In the genomic region with DNA sequence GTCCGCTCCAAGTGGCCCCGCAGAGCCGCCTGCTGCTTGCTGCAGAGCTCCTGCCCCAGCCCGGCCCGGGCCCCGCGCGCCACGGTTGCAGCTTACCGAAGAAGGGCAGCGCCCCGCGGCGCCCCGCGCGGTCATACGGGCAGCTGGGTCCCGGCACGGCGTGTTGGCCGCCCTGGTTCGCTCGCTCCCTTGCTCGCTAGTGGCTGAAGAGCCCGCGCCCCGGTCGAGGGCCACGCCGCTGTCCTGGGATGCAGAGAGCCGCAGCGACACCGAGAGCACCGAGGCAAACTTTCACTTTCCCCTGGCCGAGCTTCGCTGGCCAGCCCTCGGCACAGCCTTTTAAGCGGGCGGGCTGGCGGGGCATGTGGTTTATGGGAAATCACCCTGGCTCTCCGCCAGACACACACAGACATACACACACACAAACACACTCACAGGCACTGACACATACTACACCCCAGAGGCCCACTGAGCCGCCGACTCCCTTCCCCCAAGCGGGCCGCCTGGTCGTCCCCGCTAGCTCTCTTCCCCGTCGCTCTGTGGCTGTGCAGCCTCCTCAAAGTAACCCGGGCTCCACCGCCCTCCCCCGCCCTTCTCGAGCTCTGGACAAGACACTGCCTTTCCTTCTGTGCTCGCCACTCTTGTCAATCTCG, we compare ENCODE assay signal across 8 mouse cellular contexts. TPM values are rescaled to one million over a fixed set of nuclear protein-coding genes. Genes with fewer than 3 reads are reported as not detected.
DNase-seq lines count a peak whose midpoint lies in the region; ATAC-seq and TF ChIP-seq lines count a peak whose summit lies in the region.

Gene Csf1, minus strand, starts transcription at position 541 of the 653 bp plus-strand sequence.

- H3K4me3 ChIP-seq in bone marrow, adult 2 months (replicated peaks; ENCODE audit: control insufficient read depth, low read depth, low read length), result peak within 1 kb of the TSS; percentile 69
- H3K4me3 ChIP-seq in heart, embryonic 13.5 days, result peak within 1 kb of the TSS; percentile 88
- peak within 1 kb of the TSS; percentile 63 for H3K4me3 ChIP-seq in liver, embryonic 12.5 days
- H3K4me3 ChIP-seq in stomach, embryonic 14.5 days (ENCODE audit: low read depth, low read length), result peak within 1 kb of the TSS; percentile 75

- under 1% methylated on average over 56 of the region's 56 CpGs for WGBS in bone marrow, adult 2 months
- WGBS in heart, embryonic 13.5 days, result 2% methylated on average over 54 of the region's 56 CpGs
- WGBS in liver, embryonic 12.5 days (ENCODE audit: insufficient replicate concordance), result under 1% methylated on average over 56 of the region's 56 CpGs
- under 1% methylated on average over 56 of the region's 56 CpGs for WGBS in stomach, embryonic 14.5 days

- H3K9me3 ChIP-seq in heart, embryonic 13.5 days, result no peaks in the 10 kb centered on the region
- H3K9me3 ChIP-seq in liver, embryonic 12.5 days (replicated peaks), result no peaks in the 10 kb centered on the region
- no peaks in the 10 kb centered on the region for H3K9me3 ChIP-seq in stomach, embryonic 14.5 days (ENCODE audit: control insufficient read depth, low read depth, low read length)

- peaks cover 3% of the 10 kb centered on the region; the same call in 1 of the 2 replicates for H3K4me1 ChIP-seq in bone marrow, adult 2 months (ENCODE audit: control insufficient read depth, insufficient read depth, low read length)
- H3K4me1 ChIP-seq in heart, embryonic 13.5 days, result peaks cover 30% of the 10 kb centered on the region
- peaks cover 12% of the 10 kb centered on the region; the same call in 1 of the 2 replicates for H3K4me1 ChIP-seq in liver, embryonic 12.5 days
- H3K4me1 ChIP-seq in stomach, embryonic 14.5 days (ENCODE audit: control insufficient read depth, insufficient read depth, low read length), result peaks cover 21% of the 10 kb centered on the region

- ATAC-seq in erythroid progenitor cell, adult 5-6 weeks (replicated peaks; ENCODE audit: low FRiP score, poor library complexity, severe bottlenecking), result 0 out of 2 replicates have a peak, but pooled peaks have one; percentile 17
- peak; percentile 52; the same call in 1 of the 2 replicates for ATAC-seq in heart, embryonic 13.5 days (ENCODE audit: extremely low read depth, insufficient number of reproducible peaks, low FRiP score, low TSS enrichment)
- ATAC-seq in liver, embryonic 12.5 days, result peak; percentile 66
- peak; percentile 78 for ATAC-seq in stomach, embryonic 14.5 days (ENCODE audit: insufficient number of reproducible peaks, insufficient read depth, low FRiP score, low read depth)

- peak within 1 kb of the TSS; percentile 92 for H3K4me2 ChIP-seq in heart, embryonic 13.5 days
- peak within 1 kb of the TSS; percentile 79 for H3K4me2 ChIP-seq in liver, embryonic 12.5 days
- H3K4me2 ChIP-seq in stomach, embryonic 14.5 days (replicated peaks; ENCODE audit: low read depth, low read length), result peak within 1 kb of the TSS; percentile 79

- no peak; the same call in 1 of the 2 replicates for TF ChIP-seq POLR2A in bone marrow, adult 2 months (IDR thresholded peaks at IDR 0.05; ENCODE audit: borderline replicate concordance, control insufficient read depth, low read depth, low read length)

- no peak for TF ChIP-seq CTCF in bone marrow, adult 2 months (IDR thresholded peaks at IDR 0.05; ENCODE audit: control insufficient read depth, insufficient read depth, low read length)

- no peaks in the 10 kb centered on the region for H3K27me3 ChIP-seq in heart, embryonic 13.5 days (replicated peaks)
- H3K27me3 ChIP-seq in liver, embryonic 12.5 days (replicated peaks), result peaks cover 58% of the 10 kb centered on the region
- H3K27me3 ChIP-seq in stomach, embryonic 14.5 days (ENCODE audit: control insufficient read depth, insufficient read depth, low read length), result no peaks in the 10 kb centered on the region

- H3K9ac ChIP-seq in heart, embryonic 13.5 days, result peak within 1 kb of the TSS; percentile 89
- H3K9ac ChIP-seq in liver, embryonic 12.5 days, result peak within 1 kb of the TSS; percentile 70
- H3K9ac ChIP-seq in stomach, embryonic 14.5 days (replicated peaks; ENCODE audit: low read depth, low read length), result peak within 1 kb of the TSS; percentile 85

- peak within 1 kb of the TSS; percentile 46 for H3K27ac ChIP-seq in bone marrow, adult 2 months (ENCODE audit: control insufficient read depth, insufficient read depth, low read depth, low read length, poor library complexity)
- H3K27ac ChIP-seq in heart, embryonic 13.5 days (replicated peaks), result peak within 1 kb of the TSS; percentile 94
- peak within 1 kb of the TSS; percentile 75 for H3K27ac ChIP-seq in liver, embryonic 12.5 days
- peak within 1 kb of the TSS; percentile 92 for H3K27ac ChIP-seq in stomach, embryonic 14.5 days (ENCODE audit: low read length)

- peaks cover 12% of the 10 kb centered on the region for H3K36me3 ChIP-seq in heart, embryonic 13.5 days
- H3K36me3 ChIP-seq in liver, embryonic 12.5 days, result peaks cover 5% of the 10 kb centered on the region; the same call in 1 of the 2 replicates
- no peaks in the 10 kb centered on the region for H3K36me3 ChIP-seq in stomach, embryonic 14.5 days (ENCODE audit: control insufficient read depth, insufficient read depth, low read length)

- DNase-seq in A20 (ENCODE audit: low read depth, low spot score), result peak; percentile 81
- DNase-seq in kidney, postnatal 10 days, result peak; percentile 90
- DNase-seq in natural killer cell, adult 2 months (ENCODE audit: low spot score in 2 of 2), result peak; percentile 79 to 80

RNA-seq across cellular contexts. Expression of gene Csf1, which starts in this region (rescaled TPM):
- polyA plus RNA-seq in bone marrow, adult 2 months (2011; ENCODE audit: insufficient read depth, insufficient read length, low replicate concordance, missing spikeins), result 7.9 and 21.8 TPM in 2 replicates
- 6.5 and 9.6 TPM in 2 replicates for total RNA-seq in erythroid progenitor cell, adult 5-6 weeks (2015; ENCODE audit: low replicate concordance)
- total RNA-seq in erythroid progenitor cell, adult 5-6 weeks (2017; ENCODE audit: low replicate concordance), result 1.1 and 1.2 TPM in 2 replicates
- 8.3 and 11.6 TPM in 2 replicates for polyA plus RNA-seq in heart, embryonic 13.5 days (2015; fragmentation: Nextera tagmentation; extraction: Ambion mirVana)
- polyA plus RNA-seq in liver, embryonic 12.5 days (2016; fragmentation: Nextera tagmentation; extraction: Ambion mirVana), result 8.7 and 8.8 TPM in 2 replicates
- polyA plus RNA-seq in stomach, embryonic 14.5 days (2014; fragmentation: Nextera tagmentation; extraction: Ambion mirVana), result 11.0 and 14.0 TPM in 2 replicates

Comparison
In these comparisons a context has a peak if more than half of its experiments do, and no peak if none do; other contexts are left out.
1. Peak in every context shown above with its lines: DNase-seq, ATAC-seq, H3K4me3 ChIP-seq and H3K27ac ChIP-seq.
2. ATAC-seq: peak in every context shown above with its lines; median percentile 78 in stomach, embryonic 14.5 days; 66 in liver, embryonic 12.5 days; 52 in heart, embryonic 13.5 days; 17 in erythroid progenitor cell, adult 5-6 weeks.